Mouse (Mus musculus) thymus, adult 2 months (tissue): ENCODE measurements at regions not wholly inside any gene's neighbourhood (a gene's known extent, or its start where the extent isn't known, plus 50 kb on each side); places are given as distances from the start of the nearest gene placed in this dataset.

Experiments used
- CTCF ChIP-seq: fragments of 200-500 bp; IDR thresholded peaks from 2 replicates; pipeline ENCODE4 v1.5.1; 2012; ENCODE audit warnings: mild to moderate bottlenecking, control low read depth, low read length, moderate library complexity, borderline replicate concordance; ENCODE audit not compliant: control insufficient read depth, poor library complexity, insufficient read depth; ENCODE audit errors: extremely low read depth
- POLR2A ChIP-seq: fragments of 200-500 bp; IDR thresholded peaks from 2 replicates; pipeline ENCODE4 v1.6.1; 2012; ENCODE audit warnings: mild to moderate bottlenecking, low read length, control low read depth, moderate library complexity; ENCODE audit not compliant: control insufficient read depth, poor library complexity, insufficient read depth; ENCODE audit errors: extremely low read depth

GRCm38 (mm10) chr16:29833875-29834274 lies 230.3 kb upstream of the Hes1 start:
- TF ChIP-seq CTCF (no peak), POLR2A (no peak)
